Mouse (Mus musculus) MEL (cell line): ENCODE results near the gene Rsph6a.

Experiments
- CTCF ChIP-seq, 3 experiments: IDR thresholded peaks in 2 of 3; conservative IDR thresholded peaks in 1 of 3; 2 replicates each; pipeline ENCODE4 v1.5.1; 2011 to 2012; ENCODE audit warnings: low read length in 3 of 3, low read depth in 2 of 3, mild to moderate bottlenecking in 2 of 3, improper control_type of control experiment in 1 of 3, inconsistent platforms in 1 of 3, mixed read lengths in 1 of 3, moderate library complexity in 1 of 3; ENCODE audit not compliant: control insufficient read depth in 1 of 3, insufficient read depth in 1 of 3, poor library complexity in 1 of 3, severe bottlenecking in 1 of 3
- GATA1 ChIP-seq: IDR thresholded peaks from 2 replicates; pipeline ENCODE4 v1.6.1; 2011; ENCODE audit warnings: low read depth, low read length, improper control_type of control experiment
- POLR2A ChIP-seq, 2 experiments: IDR thresholded peaks; 2 replicates each; pipeline ENCODE4 v1.6.1; 2011 to 2012; ENCODE audit warnings: low read length in 2 of 2, mild to moderate bottlenecking in 2 of 2, control low read depth in 1 of 2, improper control_type of control experiment in 1 of 2, low read depth in 1 of 2, moderate library complexity in 1 of 2; ENCODE audit not compliant: control insufficient read depth in 1 of 2, insufficient read depth in 1 of 2, poor library complexity in 1 of 2
- ZC3H11A ChIP-seq: IDR thresholded peaks from 2 replicates; pipeline ENCODE4 v1.6.1; 2012; ENCODE audit warnings: low read depth, mild to moderate bottlenecking, inconsistent platforms, low read length, improper control_type of control experiment

GRCm38 (mm10) chr7:19093537-19094385, 39.3 kb downstream of the Rsph6a start:
- TF ChIP-seq POLR2A (IDR thresholded peaks at IDR 0.05; ENCODE audit: control insufficient read depth in 1 of 2, insufficient read depth in 1 of 2, low read depth in 1 of 2, low read length in 2 of 2, poor library complexity in 1 of 2) (peak; percentile 18 to 67; a peak in 1 of 4 replicates), CTCF (IDR thresholded peaks at IDR 0.05 in 2 of 3, conservative IDR thresholded peaks at IDR 0.05 in 1 of 3; ENCODE audit: control insufficient read depth in 1 of 3, insufficient read depth in 1 of 3, low read depth in 2 of 3, low read length in 3 of 3, poor library complexity in 1 of 3, severe bottlenecking in 1 of 3) (no peak), GATA1 (no peak), ZC3H11A (no peak)
